Mouse (Mus musculus): ENCODE results near the gene Trp63.

Trp63 gene

GRCm38 (mm10) chr16:25779964-25780363, 96.4 kb downstream of the Trp63 start:
- no peak for DNase-seq (ENCODE audit: low spot score)

- no peak for DNase-seq (ENCODE audit: low spot score)
Observed at GRCm38 (mm10) chr16:25784246-25784645, 100.7 kb downstream of the Trp63 start.

- no peak for DNase-seq (ENCODE audit: low spot score)
Observed at GRCm38 (mm10) chr16:25786457-25786856, 102.9 kb downstream of the Trp63 start.

GRCm38 (mm10) chr16:25792640-25793266, 109.2 kb downstream of the Trp63 start:
- no peak for DNase-seq (ENCODE audit: low spot score)

- DNase-seq (ENCODE audit: low spot score): no peak
Observed at GRCm38 (mm10) chr16:25797732-25798294, 114.2 kb downstream of the Trp63 start.

- DNase-seq (ENCODE audit: low spot score): no peak
Observed at GRCm38 (mm10) chr16:25799618-25800017, 116.1 kb downstream of the Trp63 start.

- DNase-seq (ENCODE audit: low spot score): no peak
Observed at GRCm38 (mm10) chr16:25804955-25805354, 121.4 kb downstream of the Trp63 start.

GRCm38 (mm10) chr16:25807116-25807515, 123.6 kb downstream of the Trp63 start:
- no peak for DNase-seq (ENCODE audit: low spot score)

- DNase-seq (ENCODE audit: low spot score): no peak
Observed at GRCm38 (mm10) chr16:25817753-25818624, 134.4 kb downstream of the Trp63 start.

GRCm38 (mm10) chr16:25826016-25826415, 142.5 kb downstream of the Trp63 start:
- DNase-seq (ENCODE audit: low spot score): no peak

- no peak for DNase-seq (ENCODE audit: low spot score)
Observed at GRCm38 (mm10) chr16:25832576-25832975, 149.0 kb downstream of the Trp63 start.

GRCm38 (mm10) chr16:25835301-25835700, 151.7 kb downstream of the Trp63 start:
- DNase-seq (ENCODE audit: low spot score): no peak

GRCm38 (mm10) chr16:25835723-25836122, 152.2 kb downstream of the Trp63 start:
- no peak for DNase-seq (ENCODE audit: low spot score)

- DNase-seq (ENCODE audit: low spot score): no peak
Observed at GRCm38 (mm10) chr16:25842996-25843395, 159.4 kb downstream of the Trp63 start.

GRCm38 (mm10) chr16:25843625-25844024, 160.1 kb downstream of the Trp63 start:
- DNase-seq (ENCODE audit: low spot score): no peak

GRCm38 (mm10) chr16:25846611-25847010, 163.0 kb downstream of the Trp63 start:
- DNase-seq (ENCODE audit: low spot score): no peak

GRCm38 (mm10) chr16:25848474-25848873, 164.9 kb downstream of the Trp63 start:
- no peak for DNase-seq (ENCODE audit: low spot score)

- DNase-seq (ENCODE audit: low spot score): no peak
Observed at GRCm38 (mm10) chr16:25849593-25850464, 166.3 kb downstream of the Trp63 start.

- DNase-seq (ENCODE audit: low spot score): no peak
Observed at GRCm38 (mm10) chr16:25860731-25861505, 177.4 kb downstream of the Trp63 start.

GRCm38 (mm10) chr16:25865096-25865869, 181.7 kb downstream of the Trp63 start:
- DNase-seq (ENCODE audit: low spot score): peak; percentile 22
